Mouse (Mus musculus) stomach, embryonic 14.5 days (tissue): ENCODE results near the gene Catsperz. TPM values are rescaled to one million over a fixed set of nuclear protein-coding genes. Genes with fewer than 3 reads are reported as not detected.
A peak's percentile ranks its signal among the peaks of the same experiment; 100 is the strongest.

Source experiments
- ATAC-seq: fragments of 200-750 bp; cut with Nextera tagmentation; 2 replicates; pipeline ENCODE4 v1.8.0; 2017; ENCODE audit warnings: low read depth, moderate TSS enrichment; ENCODE audit not compliant: insufficient number of reproducible peaks, insufficient read depth, low FRiP score
- H3K27ac ChIP-seq: fragments of 300-500 bp; sonication (generic); 2 replicates; pipeline ENCODE4 v1.5.1; 2014; ENCODE audit warnings: mild to moderate bottlenecking, low read length, moderate library complexity, mixed read lengths
- H3K27me3 ChIP-seq: fragments of 300-500 bp; sonication (generic); 2 replicates; pipeline ENCODE4 v1.6.1; 2014; ENCODE audit warnings: low read length, control low read depth, mixed read lengths; ENCODE audit not compliant: control insufficient read depth, insufficient read depth
- H3K36me3 ChIP-seq: fragments of 300-500 bp; sonication (generic); 2 replicates; pipeline ENCODE4 v1.6.1; 2014; ENCODE audit warnings: mild to moderate bottlenecking, control low read depth, low read length, moderate library complexity, mixed read lengths; ENCODE audit not compliant: control insufficient read depth, insufficient read depth
- H3K4me1 ChIP-seq: fragments of 300-500 bp; sonication (generic); 2 replicates; pipeline ENCODE4 v1.6.1; 2014; ENCODE audit warnings: low read length, control low read depth, mixed read lengths; ENCODE audit not compliant: control insufficient read depth, insufficient read depth
- H3K4me2 ChIP-seq: fragments of 300-500 bp; sonication (generic); replicated peaks from 2 replicates; pipeline ENCODE4 v1.6.1; 2014; ENCODE audit warnings: low read depth, low read length, control low read depth
- H3K4me3 ChIP-seq: fragments of 300-500 bp; sonication (generic); 2 replicates; pipeline ENCODE4 v1.5.1; 2014; ENCODE audit warnings: low read depth, low read length, control low read depth
- H3K9ac ChIP-seq: fragments of 300-500 bp; sonication (generic); replicated peaks from 2 replicates; pipeline ENCODE4 v1.6.1; 2014; ENCODE audit warnings: low read depth, mild to moderate bottlenecking, control low read depth, low read length, moderate library complexity, mixed read lengths
- H3K9me3 ChIP-seq: fragments of 300-500 bp; sonication (generic); 2 replicates; pipeline ENCODE4 v1.6.1; 2016; ENCODE audit warnings: low read depth, low read length, control low read depth; ENCODE audit not compliant: control insufficient read depth
- WGBS: fragments of 180-500 bp; shearing (Covaris S2); extraction: QIAGEN DNeasy Blood & Tissue Kit; methylation state at CpG from one replicate; pipeline ENCODE4 v1.1.7; 2014; 5-methylcytosine and 5-hydroxymethylcytosine counted together
- polyA plus RNA-seq: library from polyadenylated mRNA; unstranded; fragments of >200 nt; fragmentation: Nextera tagmentation; extraction: Ambion mirVana; gene quantifications from 2 replicates; pipeline ENCODE4 v1.2.1, GENCODE M21; 2014

The Catsperz gene
- polyA plus RNA-seq, 1 experiment from 2014 or later: 1.5 TPM

- Histone ChIP-seq H3K27me3 (no peaks in the 10 kb centered on the region), H3K9me3 (no peaks in the 10 kb centered on the region), H3K9ac (peak overlapping the region; percentile 83), H3K4me1 (peaks cover 41% of the 10 kb centered on the region), H3K4me2 (peak overlapping the region; percentile 94), H3K36me3 (peaks cover 22% of the 10 kb centered on the region), H3K27ac (peak overlapping the region; percentile 35; the same call in 1 of the 2 replicates), H3K4me3 (peak overlapping the region; percentile 68)
- ATAC-seq: no peak; the same call in 1 of the 2 replicates
- WGBS: under 1% methylated on average over 20 of the region's 20 CpGs
Measured at GRCm38 (mm10) chr19:6969291-6969664, 44.1 kb upstream of the Catsperz start.

- H3K36me3 ChIP-seq: peaks cover 26% of the 10 kb centered on the region
- ATAC-seq: peak; percentile 38
- H3K4me2 ChIP-seq: peak overlapping the region; percentile 94
- peak overlapping the region; percentile 83 for H3K9ac ChIP-seq
- H3K9me3 ChIP-seq: no peaks in the 10 kb centered on the region
- H3K27ac ChIP-seq: peak overlapping the region; percentile 35; the same call in 1 of the 2 replicates
- H3K4me1 ChIP-seq: peaks cover 37% of the 10 kb centered on the region
- 6% methylated on average over 15 of the region's 15 CpGs for WGBS
- H3K4me3 ChIP-seq: peak overlapping the region; percentile 68
- no peaks in the 10 kb centered on the region for H3K27me3 ChIP-seq
Measured at GRCm38 (mm10) chr19:6968491-6969271, 43.5 kb upstream of the Catsperz start.

- Histone ChIP-seq H3K4me1 (peaks cover 12% of the 10 kb centered on the region), H3K9ac (no peak overlapping the region), H3K4me2 (no peak overlapping the region), H3K27me3 (no peaks in the 10 kb centered on the region), H3K9me3 (no peaks in the 10 kb centered on the region), H3K27ac (no peak overlapping the region), H3K36me3 (peaks cover 69% of the 10 kb centered on the region), H3K4me3 (no peak overlapping the region)
- 80% methylated on average over 10 of the region's 10 CpGs for WGBS
- ATAC-seq: no peak
Measured at GRCm38 (mm10) chr19:6956461-6956860, 31.3 kb upstream of the Catsperz start.

GRCm38 (mm10) chr19:6955424-6955823 is 30.2 kb upstream of the Catsperz start:
- Histone ChIP-seq H3K4me2 (no peak overlapping the region), H3K4me3 (no peak overlapping the region), H3K36me3 (peaks cover 65% of the 10 kb centered on the region), H3K27me3 (no peaks in the 10 kb centered on the region), H3K9me3 (no peaks in the 10 kb centered on the region), H3K9ac (no peak overlapping the region), H3K4me1 (peaks cover 12% of the 10 kb centered on the region), H3K27ac (no peak overlapping the region)
- 68% methylated on average over 7 of the region's 7 CpGs for WGBS
- no peak for ATAC-seq

- H3K4me3 ChIP-seq: no peak overlapping the region
- H3K4me2 ChIP-seq: no peak overlapping the region
- no peak for ATAC-seq
- no peaks in the 10 kb centered on the region for H3K27me3 ChIP-seq
- WGBS: 48% methylated on average over 9 of the region's 9 CpGs
- H3K36me3 ChIP-seq: peaks cover 53% of the 10 kb centered on the region
- H3K27ac ChIP-seq: no peak overlapping the region
- H3K9ac ChIP-seq: no peak overlapping the region
- peaks cover 20% of the 10 kb centered on the region for H3K4me1 ChIP-seq
- H3K9me3 ChIP-seq: no peaks in the 10 kb centered on the region
Measured at GRCm38 (mm10) chr19:6954046-6954445, 28.9 kb upstream of the Catsperz start.

GRCm38 (mm10) chr19:6952712-6953037 is 27.5 kb upstream of the Catsperz start:
- Histone ChIP-seq H3K4me3 (no peak overlapping the region; the same call in 1 of the 2 replicates), H3K27ac (peak overlapping the region; percentile 97), H3K27me3 (no peaks in the 10 kb centered on the region), H3K9ac (no peak overlapping the region), H3K36me3 (peaks cover 39% of the 10 kb centered on the region), H3K9me3 (no peaks in the 10 kb centered on the region), H3K4me2 (peak overlapping the region; percentile 93), H3K4me1 (peaks cover 20% of the 10 kb centered on the region)
- 12% methylated on average over 3 of the region's 3 CpGs for WGBS
- peak; percentile 33 for ATAC-seq

- Histone ChIP-seq H3K4me2 (peak overlapping the region; percentile 93), H3K36me3 (peaks cover 35% of the 10 kb centered on the region), H3K4me3 (peak overlapping the region; percentile 57), H3K27ac (peak overlapping the region; percentile 97), H3K9me3 (no peaks in the 10 kb centered on the region), H3K27me3 (no peaks in the 10 kb centered on the region), H3K9ac (peak overlapping the region; percentile 61), H3K4me1 (peaks cover 20% of the 10 kb centered on the region)
- 2% methylated on average over 31 of the region's 31 CpGs for WGBS
- ATAC-seq: peak; percentile 30
Measured at GRCm38 (mm10) chr19:6951994-6952711, 27.0 kb upstream of the Catsperz start.

- peak; percentile 72 for ATAC-seq
- Histone ChIP-seq H3K9me3 (no peaks in the 10 kb centered on the region), H3K4me2 (peak overlapping the region; percentile 93), H3K9ac (peak overlapping the region; percentile 61), H3K27ac (peak overlapping the region; percentile 97), H3K36me3 (peaks cover 29% of the 10 kb centered on the region), H3K4me1 (peaks cover 20% of the 10 kb centered on the region), H3K27me3 (no peaks in the 10 kb centered on the region), H3K4me3 (peak overlapping the region; percentile 57)
- WGBS: 0% methylated on average over 35 of the region's 35 CpGs
Measured at GRCm38 (mm10) chr19:6951381-6951968, 26.3 kb upstream of the Catsperz start.
